Mouse (Mus musculus) CD4-positive, CD25-positive, alpha-beta regulatory T cell, adult 2 months (primary cell): ENCODE results near the gene Znrd1.

Experiments
- DNase-seq: peaks from one replicate; pipeline ENCODE4 v3.0.0-alpha.2; 2012; ENCODE audit warnings: low read depth, low spot score

Gene Znrd1

DNA sequence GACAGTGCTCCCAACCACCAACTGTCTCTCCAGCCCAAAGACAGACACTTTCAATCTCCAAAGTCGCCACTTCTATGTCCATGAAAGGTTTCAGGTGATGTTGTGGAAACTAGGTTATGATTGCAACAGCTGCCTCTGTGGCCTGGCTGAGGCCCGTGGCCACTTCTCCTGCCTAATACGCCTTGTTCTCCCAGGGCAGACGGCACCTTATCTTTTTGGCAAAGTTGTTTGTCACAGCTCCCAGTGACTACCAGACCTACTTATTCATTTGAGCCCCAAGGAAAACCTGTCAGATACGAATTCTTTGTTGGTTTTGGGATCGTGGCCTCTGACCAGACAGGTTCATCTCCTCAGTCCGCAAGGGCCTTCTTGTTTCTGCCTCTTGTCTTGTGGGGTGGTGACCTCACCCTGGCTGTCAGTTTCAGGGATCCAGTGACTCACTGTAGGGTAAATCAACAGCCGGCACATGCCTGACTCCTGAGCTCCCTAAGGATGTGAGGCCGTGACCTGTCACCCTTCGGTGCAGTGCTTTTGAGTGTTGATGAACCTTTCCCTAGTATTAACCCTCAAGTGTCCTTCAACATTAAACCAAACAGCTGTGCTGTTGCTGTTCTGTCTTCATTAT lies 30.8 kb downstream of the Znrd1 start:
- no peak for DNase-seq

DNA sequence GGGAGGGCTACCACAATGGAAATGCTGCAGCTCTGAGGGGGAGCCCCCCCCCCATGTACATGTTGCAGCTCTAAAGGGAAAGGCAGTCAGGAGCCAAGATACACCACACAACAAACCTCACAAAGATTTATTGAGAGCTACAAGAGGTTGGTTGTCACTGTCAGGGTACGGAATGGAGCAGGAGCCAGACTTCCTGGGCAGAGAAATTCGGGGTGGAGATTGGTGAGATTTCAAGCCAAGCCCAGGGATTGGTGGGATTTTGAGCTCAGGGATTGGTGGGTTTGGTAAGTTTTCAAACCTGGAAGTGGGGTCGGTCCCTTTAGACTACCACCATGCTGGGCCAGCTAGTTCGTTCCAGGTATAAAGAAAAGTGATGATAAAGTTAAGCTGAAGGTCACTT lies 34.9 kb downstream of the Znrd1 start:
- DNase-seq: no peak

DNA sequence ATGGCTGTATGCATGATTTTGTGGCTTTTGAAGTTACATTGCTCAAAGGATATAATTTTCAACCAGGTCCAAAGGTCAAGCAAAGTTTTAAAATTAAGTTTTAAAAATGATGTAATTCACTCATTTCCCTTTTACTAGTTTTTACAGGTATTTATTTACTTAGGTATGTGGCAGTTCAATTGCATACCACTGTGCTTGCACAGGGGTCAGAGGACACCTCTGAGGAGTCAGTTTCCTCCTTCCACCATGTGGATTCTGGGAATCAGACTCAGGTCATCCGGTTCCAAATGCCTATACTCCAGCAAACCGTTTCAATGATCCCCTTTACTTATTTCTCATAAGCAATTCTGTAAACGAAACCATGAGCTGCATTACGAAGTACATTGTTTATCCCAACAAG lies 35.6 kb downstream of the Znrd1 start:
- DNase-seq: no peak

DNA sequence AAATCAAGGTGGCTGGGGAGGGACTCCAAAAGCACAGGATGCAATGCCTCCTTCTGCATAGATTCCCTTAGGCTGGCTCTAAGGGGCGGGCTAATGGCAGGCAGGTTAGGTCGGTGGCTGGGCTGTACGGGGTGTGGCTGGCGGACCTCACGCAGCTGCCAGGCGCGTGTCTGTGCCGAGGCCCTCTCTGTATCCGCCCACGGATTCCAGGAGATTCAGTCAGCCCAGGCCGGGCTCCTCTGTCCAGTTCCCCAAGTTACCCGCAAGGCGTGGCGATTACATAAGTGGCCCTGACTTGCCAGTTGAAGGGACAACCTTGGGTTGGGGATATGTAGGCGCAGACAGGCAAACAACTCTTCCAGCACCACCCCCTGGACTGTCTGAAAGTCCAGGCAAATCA lies 38.1 kb downstream of the Znrd1 start:
- no peak for DNase-seq

DNA sequence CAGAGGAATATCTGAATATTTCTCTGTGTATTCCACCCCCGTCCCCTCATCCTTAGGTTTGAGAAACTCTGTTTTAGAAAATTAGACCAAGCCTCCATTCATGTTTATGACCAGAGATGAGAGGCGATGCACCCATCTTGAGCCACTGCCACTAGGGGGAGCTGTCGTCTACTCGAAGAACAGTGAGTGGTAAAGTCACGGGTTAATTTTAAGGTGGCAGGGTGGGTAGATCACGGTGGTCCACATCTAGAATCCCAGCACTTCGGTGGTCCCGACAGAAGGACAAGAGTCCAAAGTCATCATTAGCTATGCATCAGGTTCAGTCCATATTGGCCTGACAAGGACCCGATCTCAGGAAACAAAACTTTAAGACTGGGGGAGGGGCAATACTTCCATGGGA lies 43.3 kb downstream of the Znrd1 start:
- DNase-seq: peak; percentile 82

DNA sequence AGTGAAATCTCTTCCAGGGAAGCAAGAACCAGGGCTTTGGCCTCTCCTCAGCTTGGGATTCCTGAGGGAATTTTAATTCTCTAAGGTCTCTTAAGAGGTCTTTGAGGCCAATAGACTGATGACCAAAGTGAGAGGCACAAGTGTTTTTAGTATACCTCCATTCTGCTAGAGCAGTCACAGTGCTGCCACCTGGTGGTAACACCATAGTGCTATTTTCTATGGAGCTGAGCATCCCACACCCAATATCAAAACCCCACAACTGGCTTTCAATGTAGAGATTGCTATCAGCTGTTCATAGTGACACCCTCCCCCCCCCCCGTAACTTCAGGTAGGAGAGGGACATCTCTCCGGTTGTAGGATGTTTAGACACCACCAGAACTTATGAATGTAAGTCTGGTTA lies 44.3 kb downstream of the Znrd1 start:
- DNase-seq: peak; percentile 88

DNA sequence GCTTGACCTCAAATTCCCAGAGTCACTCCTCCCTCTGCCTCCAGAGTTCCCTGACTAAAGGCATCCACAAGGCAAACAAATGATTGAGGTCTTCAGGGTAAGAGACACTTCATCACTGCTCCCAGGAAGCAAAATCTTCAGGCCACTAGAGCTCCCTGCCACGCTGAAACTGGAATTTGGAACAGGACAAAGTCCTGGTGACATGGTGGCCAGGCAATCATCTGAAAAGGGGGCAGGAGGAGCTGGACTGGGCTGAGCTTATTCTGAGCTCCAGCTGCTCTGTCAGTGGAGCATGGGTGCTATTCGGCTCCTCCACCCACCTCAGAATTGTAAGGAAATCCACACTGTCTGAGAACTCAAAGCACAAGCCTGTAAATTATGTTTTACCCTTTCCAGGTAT lies 46.3 kb downstream of the Znrd1 start:
- no peak for DNase-seq

DNA sequence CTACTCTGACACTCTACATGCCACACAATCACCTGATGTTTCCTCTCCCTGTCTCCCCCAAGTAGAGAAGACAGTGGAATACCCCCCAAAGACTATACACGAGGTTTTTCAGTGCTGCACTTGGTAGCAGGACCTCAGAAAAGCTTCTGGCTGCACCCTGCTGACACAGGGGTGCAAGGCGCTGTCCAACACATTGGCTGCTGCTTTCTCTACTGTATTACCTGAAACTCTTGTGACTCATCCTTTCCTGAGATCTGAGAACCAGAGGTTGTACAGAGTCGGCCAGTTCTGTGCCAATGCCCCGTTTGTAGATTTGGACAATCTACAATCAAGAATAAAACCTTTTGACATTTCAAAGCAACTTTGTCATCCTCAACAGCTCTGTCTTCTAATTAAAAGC lies 48.6 kb downstream of the Znrd1 start:
- DNase-seq: no peak

DNA sequence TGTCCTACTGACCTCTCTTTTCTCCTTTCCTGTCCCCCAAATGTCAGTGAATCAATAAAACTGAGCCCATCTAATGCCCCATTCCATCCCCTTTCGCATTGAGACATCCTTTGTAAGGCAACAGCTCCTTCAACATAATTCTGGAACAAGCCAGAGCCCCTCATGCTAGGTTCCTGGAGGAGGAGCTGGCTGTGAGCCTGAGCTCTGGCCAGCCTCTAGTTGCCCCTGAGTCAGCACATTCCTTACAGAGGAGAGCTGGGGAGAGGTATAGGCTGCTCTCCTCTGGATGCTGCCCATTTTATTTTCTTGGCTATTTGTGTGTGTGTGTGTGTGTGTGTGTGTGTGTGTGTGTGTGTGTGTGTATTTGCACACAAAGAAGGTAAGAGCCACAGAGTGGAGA lies 50.1 kb downstream of the Znrd1 start:
- no peak for DNase-seq
